Mouse (Mus musculus): ENCODE measurements around the gene Tpt1.
"Not testable (repeated sequence)": the region's sequence is repeated elsewhere in the genome, so short reads cannot be mapped to it uniquely, and the experiment has no call there.

Gene Tpt1

DNA sequence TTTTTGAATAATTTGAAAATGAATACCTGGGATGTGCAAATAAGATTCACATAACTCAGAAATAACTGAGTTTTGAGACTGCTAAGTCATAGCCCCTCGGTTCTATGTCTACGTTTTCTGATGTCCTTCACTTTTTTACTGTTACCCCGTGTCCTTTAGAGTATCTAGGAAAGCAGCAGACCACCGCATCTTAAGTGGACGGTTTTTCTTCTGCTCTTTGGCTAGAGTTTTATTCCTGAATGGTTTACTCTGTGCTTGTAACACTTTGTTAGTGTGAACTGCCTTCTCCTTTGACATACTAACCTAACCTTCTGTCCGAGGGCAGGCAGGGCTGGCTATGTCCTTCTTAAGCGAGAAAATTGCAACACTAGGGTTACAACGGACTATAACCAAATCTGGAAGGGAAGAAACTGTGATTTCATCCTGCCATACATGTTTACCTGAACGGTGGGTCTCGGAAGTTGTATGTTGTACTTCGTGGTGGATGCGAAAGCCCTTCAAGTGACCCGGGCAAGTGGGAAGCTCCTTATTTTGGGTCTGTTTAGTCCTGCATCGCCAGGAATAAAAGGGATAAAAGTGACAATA is 690 bp upstream of the Tpt1 start:
- in situ Hi-C loops (cut with MboI), result no loop called here

DNA sequence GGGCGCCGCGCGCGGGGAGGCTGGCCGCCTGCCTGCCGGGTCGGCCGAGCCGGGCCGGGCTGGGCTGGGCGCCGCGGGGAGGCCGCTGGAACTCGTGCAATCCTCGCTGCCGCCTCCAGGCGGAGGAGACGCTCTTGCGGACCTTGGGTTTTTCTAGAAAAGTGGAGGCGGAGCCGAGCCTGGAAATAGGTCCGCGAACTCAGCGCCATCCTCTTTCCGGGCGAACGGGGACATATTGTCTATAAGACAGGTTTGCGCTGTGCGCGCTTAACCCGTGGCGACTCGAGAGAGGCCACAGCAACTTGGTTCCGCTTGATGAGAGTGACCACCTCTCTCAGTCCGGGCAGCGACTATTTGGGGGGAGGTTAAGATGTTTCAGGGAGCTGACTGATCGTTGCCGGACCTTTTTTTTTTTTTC is 814 bp downstream of the Tpt1 start:
- in situ Hi-C loops (cut with MboI), result no loop called here

DNA sequence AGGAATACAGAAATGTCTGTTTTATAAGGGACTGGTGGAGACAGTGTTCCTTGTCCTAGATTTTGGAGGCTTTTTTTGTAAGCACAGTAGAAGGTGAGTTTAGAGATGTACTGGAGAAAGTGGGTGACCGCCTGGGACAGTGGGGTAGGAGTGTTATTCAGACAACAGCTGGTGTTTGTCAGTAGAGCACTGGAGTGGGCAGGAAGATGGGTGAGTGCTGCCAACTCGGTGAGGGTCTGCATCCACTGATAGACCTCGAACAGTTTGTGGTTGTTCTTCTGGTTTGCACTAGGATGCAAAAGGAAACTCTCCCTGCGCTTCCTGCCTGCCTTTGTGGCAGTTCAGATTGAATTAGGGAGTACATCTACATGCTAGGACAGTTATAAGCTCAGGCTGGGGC is 2.8 kb downstream of the Tpt1 start:
- in situ Hi-C loops (cut with MboI), result no loop called here

DNA sequence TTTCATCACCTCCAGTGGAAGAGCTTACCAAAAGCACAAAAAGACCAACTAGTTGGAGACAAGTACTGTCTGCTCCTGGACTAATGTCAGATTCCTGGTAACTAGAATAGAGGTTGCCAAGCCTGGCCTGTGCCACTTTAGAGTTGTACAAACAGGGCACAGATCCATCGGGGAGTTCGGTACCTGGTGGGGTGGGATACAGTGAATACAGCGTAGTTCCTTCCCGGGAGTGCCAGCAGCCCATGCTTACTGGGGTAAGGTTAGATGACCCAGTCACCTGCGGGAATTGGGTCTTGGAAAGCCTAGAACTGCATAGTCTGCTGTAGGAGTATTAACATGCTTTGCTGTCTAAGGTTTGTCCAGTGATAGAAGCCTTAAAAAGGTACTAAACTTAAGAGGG is 3.6 kb downstream of the Tpt1 start:
- in situ Hi-C loops (cut with MboI), result no loop called here

DNA sequence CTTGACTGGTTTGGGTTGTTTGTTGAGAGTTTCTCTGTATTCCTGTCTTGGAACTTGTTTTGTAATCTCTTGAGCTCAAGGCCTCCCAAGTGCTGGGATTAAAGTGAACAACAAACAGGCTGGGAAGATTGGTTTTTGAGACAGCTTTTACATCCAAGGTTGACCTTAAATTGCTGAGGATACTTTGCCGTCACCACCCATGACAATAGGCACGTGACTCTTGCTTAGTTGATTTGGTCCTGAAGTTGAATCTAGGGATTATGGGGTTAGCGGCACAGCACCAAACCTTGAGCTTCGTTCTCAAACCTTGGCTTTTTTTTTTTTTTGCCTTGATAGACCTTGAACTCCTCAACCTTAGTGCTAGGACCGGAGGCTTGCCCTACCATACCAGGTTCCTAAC is 4.3 kb downstream of the Tpt1 start:
- in situ Hi-C loops (cut with MboI), result no loop called here

DNA sequence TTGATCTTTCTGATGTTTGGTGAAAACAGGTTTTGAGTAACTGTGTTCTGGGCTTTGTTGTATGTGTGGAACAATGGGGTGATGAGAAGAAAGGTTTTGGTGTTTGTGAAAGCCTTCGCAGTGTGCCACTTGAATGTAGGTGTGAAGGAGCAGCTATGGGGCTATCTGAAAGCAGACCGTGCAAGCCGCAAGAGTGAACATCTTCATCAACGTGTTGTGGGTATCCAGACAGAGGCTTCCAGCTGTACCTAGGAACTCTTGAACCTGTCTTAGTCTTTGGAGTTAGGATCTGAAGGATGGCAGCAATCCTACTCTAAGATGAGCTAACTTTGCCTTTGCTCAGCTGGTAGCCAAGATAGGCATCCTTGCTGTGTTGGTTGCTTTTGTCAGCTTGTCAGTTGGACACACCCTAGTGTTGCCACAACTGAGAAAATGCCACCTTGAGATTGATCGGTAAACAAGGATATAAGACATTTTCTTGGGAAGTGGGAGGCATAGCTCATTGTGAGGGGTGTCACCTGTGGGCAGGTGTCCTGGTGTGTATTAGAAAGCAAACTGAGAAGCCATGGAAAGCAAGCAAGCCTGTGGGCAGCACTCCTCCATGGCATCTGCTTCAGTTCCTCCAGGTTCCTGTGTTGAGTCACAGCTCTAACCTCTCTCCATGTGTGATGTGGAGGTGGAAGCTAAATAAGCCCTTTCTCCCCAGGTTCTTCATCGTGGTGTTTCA is 5.1 kb downstream of the Tpt1 start:
- in situ Hi-C loops (cut with MboI), result no loop called here

DNA sequence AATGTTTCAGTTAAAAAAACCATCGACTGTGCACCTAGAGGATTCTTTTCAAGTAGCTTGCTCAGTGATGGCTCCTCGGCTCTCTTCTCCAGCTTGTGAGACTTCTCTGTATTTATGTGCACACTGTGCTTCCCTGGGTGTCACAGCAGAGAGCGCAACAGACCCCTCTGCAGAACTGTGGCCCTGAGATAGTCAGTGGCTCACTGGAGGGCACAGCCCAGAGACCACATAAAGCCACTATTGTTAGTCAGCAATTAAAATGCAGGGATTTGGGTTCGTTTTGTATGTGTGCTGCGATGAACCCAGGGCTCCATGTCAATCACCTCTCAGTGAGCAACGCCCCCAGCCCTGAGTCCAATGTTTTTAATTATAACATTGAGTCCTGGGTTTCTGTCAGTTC is 5.9 kb downstream of the Tpt1 start:
- in situ Hi-C loops (cut with MboI), result no loop called here

DNA sequence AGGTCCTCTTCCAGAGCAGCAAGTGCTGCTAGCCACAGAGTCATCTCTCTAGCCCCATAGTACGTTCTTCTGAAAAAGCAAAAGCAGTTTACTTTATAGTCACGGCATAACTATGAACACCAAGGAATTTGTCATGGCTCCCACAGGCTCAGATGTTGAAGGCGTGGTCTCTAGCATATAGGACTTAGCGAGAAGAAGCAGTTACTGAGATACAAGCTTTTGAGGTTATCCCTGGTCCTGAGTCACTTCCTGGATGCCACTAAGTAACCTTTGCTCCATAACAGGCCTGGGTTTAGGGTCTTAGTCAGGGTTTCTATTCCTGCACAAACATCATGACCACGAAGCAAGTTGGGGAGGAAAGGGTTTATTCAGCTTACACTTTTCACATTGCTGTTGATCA is 7.1 kb downstream of the Tpt1 start:
- in situ Hi-C loops (cut with MboI), result no loop called here

DNA sequence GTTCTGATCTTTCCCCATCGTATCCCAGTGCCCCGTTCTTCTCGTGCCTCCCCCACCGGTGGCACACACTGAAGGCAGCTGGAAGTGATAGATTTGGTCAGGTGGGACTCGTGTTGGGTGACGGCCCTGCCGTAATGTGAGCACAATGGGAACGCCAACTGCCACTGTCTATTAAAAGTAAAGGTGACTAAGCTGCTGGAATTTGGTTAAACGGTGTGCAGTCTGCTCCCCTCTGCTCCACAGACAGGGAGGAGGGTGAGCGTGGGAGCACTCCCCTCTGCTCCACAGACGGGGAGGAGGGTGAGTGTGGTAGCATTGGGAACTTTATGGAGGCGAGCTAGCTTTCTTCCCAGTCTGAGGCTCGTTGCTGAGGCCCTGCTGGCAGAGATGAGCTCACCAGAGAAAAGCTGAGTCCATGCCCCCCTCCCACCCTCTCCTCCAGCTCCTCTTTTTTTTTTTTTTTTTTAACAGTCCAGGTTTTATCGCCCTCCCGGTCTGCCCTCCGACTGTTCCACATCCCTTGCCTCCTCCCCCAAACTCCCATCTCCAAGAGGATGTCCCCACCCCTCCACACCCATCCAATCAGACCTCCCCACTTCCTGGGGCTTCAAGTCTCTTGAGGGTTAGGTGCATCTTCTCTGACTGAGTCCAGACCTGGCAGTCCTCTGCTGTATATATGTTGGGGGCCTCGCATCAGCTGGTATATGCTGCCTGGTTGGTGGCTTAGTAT is 10.5 kb downstream of the Tpt1 start:
- in situ Hi-C loops (cut with MboI), result no loop called here

DNA sequence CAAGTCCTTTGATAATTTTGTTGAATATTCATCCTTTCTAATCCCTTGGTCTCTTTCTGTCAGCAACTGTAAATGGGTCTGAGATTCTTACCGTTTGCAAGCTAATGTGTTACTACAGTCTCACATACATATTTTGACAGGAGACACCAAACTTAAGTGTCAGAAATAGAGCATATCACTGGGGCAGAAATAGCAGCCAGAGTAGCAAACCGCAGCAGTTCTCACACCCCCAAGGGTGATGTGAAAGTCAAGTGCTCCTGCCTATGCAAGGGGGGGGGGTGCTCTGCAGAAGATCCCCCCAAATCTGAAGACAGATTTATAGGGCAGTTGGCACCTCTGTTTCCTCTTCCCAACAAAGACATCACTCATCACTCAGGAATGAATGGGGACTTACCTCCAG is 13.3 kb downstream of the Tpt1 start:
- in situ Hi-C loops (cut with MboI), result no loop called here

DNA sequence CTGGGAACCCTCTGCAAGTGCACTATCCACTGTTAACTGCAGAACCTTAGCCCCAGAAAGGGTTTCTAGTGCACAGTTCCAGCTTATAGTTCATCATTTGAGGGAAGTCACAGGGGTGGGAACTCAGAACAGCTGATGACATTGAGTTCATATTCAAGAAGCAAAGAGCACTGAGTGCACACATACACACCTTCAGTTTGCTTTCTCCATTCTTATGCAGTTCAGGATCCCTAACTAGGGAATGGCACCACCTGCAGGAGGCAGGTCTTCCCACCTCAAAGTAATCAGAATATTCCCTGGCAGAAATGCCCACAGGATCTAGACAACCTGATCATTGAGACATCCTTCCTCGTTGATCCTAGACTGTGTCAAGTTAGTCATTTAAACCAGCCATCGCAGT is 14.7 kb downstream of the Tpt1 start:
- in situ Hi-C loops (cut with MboI), result no loop called here

DNA sequence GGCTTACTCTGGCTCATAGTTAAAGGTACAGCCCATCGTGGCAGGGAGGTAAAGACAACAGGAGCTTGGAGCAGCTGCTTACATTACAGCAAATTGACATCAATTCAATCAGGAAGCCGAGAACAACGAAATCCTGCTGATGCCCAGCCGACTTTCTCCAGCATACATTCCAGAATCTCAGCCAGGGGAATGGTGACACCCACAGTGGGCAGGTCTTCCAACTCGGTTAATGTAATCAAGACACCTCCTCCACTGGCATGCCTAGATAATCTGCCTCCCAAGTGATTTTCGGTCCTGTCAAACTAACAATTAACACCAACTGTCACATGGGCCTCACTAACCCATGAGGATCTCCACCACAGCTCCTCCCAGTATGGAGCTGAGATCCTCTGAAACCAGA is 17.8 kb downstream of the Tpt1 start:
- in situ Hi-C loops (cut with MboI), result no loop called here

DNA sequence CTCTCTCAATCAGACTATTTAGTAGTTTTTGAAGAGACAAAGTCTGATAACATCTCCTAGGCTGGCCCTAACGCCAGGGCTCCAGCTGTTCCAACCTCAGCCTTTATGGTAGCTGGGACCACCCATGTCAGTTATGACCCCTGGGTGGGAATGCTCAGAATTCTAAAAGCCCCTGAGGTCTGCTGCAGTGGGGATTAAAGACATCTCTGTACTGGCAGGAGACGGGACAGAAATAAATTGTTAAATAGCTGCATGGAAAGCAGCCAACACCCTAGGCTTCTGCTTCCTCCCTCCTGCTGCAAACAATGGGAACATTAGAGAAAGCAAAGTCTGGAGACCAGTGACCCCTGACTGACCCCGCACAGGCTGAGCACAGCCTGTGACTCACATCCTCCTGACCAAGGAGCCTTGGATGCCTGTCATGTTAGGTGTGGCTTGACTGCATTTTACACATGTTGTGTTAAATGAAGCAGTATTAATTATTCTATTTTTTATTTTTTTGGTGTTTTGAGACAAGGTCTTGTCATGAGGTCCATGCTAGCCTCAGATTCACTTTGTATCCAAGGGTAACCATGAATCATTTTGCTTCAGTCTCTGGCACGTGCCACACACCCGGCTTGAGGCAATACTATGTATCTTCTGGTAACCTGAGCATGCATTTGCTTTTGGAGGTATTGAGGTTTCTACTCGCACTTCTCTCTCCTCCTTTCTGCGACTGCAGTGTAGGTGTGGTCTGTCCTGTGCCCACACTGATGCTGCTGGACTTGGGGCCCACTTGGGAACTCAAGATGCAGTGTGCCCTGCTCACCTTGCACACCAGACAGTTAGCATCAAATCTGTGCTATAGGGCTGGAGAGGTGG is 18.9 kb downstream of the Tpt1 start:
- in situ Hi-C loops (cut with MboI), result no loop called here

DNA sequence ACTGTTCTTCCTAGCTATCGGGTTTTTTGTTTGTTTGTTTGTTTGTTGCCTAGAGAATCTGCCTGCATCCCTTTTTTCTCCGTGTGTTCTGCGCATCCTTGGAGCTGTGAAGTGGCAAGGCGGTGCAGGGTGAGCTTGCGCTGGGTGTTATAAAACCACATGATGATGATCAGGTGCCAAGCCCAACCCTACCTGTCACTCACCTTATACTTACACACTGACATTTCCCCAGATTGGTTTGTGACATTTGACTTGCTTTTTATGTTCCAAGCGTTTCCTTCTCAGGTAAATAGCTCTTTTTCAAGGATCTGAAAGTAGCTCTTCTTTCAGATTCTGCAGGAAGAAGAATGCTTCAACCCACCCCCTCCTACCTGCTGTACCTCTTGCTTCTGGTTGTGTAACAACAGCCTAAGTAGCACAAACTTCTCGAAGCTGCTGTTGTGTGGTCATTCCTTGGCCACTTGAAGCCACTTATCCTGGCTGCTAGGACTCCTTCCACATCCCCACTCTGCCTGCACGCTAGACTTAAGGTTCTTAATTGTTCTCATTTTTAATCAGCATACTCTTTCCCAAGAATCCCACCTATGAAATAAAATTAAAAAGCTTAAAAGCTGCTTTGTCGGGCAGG is 21.9 kb downstream of the Tpt1 start:
- in situ Hi-C loops (cut with MboI), result no loop called here

DNA sequence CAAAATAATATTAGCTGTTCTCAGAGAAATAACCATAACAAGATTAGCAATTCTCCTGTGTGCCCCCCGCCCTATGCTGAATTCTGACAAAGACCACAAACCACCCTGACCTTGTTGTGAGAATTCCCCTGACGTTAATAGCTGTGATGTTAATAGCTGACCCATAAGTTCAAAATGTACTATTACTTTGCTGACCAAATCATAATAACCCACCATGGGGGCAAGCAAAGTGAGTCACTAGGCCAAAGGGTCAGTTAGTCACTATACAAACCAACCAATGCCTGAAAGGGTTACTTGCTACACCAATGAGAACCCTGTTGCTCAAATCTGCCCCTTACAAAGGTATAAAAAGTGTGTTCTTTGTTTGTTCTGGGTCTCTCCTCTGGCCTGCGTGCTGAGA is 23.1 kb downstream of the Tpt1 start:
- in situ Hi-C loops (cut with MboI), result not testable (repeated sequence)

DNA sequence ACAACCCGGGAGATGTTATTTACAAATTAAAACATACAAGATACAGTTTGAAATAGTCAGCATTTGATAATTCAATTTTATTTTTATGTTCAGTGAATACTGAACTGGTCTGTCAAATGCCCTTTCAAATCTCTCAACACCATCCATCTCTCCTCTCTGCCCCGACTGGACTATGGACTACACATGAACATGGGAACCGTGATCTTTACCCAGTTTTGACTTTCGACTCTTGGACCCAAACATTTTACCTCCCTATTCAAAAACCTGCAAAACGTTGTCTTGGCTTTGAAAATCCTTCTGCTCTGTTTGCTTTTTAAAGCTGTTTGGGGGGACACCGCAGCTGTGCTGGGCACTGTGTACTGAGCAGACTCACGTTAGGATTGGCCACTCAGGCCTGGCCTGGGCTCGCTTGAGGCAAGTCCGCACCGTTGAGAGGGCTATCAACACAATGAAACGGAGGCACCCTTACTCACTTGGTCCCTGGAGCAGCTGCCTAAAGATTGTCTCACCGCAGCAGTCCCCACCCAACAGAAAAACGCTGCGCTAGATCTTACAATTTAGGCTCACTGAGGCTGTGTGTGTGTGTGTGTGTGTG is 25.0 kb downstream of the Tpt1 start:
- in situ Hi-C loops (cut with MboI), result no loop called here

DNA sequence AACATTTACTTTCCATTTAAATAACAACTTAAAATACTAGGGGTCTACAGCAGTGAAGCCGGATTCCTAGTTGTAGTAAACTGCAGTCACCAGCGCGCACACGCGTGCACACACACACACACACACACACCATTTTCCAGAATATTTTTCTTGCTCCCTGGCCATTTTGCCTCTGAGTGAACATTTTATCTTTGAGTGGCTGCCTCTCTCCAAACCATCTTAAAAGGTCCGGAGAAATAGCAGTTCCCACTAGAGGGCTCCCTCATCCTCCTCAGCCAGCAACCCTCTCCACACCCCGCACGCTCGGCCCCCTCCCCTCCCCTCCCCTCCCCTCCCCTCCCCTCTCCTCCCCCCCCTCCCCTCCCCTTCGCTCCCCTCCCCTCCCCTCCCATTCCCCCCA is 25.7 kb downstream of the Tpt1 start:
- in situ Hi-C loops (cut with MboI), result no loop called here

DNA sequence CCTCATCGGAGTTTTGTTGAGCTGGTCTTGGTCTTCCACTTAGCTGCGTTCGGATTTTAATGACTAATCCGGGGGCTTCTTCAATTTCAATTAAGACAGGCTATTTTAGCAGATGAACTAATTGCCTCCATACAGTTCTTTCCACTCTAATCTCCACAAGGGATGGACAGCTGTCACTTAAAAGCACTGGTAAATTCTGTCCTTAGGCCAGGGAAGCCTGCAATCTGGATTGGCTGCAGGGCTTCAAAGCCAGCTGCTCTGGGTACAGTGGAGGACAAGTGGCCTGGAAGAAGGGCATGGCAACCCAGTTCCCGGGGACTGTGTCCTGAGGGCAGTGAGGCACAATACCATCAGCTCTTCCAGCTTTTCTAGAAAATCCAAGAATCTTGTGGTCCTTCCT is 26.2 kb downstream of the Tpt1 start:
- in situ Hi-C loops (cut with MboI), result no loop called here

DNA sequence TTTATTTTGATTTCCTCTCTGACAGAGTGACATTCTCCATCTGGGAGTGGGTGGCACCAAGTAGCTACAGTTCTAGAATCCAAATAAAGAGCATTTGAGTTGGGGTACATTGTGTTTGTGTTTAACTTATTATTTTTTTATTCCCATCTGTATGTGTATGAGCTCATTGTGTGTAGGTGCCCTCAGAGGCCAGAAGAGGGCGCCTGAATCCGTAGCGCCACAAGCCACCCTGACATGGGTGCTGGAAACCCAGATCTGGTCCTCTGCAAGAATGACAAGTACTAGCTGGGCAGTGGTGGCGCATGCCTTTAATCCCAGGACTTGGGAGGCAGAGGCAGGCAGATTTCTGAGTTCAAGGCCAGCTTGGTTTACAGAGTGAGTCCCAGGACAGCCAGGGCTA is 26.9 kb downstream of the Tpt1 start:
- in situ Hi-C loops (cut with MboI), result no loop called here

DNA sequence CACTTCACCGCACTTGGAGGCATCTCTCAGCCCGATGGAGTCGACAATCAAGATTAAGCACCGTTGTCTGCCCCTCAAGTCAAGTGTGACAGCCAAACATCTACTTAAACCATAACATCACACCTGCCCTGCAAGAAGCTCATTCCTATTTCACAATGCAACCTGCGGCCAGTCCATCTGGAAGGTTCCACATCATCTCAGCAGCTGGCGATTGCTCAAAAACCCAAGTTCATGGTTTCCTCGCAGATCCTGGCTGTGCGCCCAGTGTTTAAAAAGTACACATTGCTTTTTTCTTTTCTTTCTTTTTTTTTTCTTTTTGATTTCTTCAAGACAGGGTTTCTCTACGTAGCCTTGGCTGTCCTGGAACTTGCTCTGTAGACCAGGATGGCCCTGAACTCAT is 28.7 kb downstream of the Tpt1 start:
- in situ Hi-C loops (cut with MboI), result no loop called here

DNA sequence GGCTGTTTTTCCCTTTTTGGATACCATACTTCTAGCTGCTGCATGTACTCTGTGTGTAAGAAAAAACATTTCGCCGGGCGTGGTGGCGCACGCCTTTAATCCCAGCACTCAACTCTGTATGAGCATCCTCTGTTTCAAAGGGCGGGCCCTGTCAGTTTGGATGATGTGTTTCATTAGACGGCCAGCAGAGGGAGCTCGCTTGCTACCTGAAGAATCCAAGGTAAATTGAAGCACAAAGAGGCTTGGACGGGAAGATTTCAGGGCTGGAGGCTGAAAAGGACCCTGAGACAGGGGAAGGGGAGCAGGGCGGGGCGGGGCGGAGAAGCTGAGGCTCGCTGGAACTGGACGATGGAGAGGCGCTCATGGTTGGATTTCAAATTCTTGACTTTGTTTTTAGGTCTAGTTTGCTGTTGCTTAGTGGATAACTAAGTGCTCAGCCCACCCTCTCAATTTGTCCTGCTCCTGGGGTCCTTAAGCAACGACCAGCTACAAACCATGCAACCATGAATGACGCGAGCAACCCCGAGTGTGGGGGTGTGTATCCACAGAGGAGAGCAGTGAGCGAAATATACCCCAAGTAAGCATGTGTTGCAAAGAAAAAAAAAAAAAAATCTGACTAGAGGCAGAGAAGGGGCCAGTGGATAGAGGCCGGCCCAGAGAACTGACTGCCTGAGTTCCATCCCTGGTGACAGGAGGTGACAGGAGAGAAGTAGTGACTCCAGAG is 31.6 kb downstream of the Tpt1 start:
- in situ Hi-C loops (cut with MboI), result no loop called here
